Mouse (Mus musculus): ENCODE results near the gene Kirrel. TPM values are rescaled to one million over a fixed set of nuclear protein-coding genes. Genes with fewer than 3 reads are reported as not detected.

Kirrel gene
- polyA plus RNA-seq, 1 experiment from 2014 or later: 6.5 TPM

DNA sequence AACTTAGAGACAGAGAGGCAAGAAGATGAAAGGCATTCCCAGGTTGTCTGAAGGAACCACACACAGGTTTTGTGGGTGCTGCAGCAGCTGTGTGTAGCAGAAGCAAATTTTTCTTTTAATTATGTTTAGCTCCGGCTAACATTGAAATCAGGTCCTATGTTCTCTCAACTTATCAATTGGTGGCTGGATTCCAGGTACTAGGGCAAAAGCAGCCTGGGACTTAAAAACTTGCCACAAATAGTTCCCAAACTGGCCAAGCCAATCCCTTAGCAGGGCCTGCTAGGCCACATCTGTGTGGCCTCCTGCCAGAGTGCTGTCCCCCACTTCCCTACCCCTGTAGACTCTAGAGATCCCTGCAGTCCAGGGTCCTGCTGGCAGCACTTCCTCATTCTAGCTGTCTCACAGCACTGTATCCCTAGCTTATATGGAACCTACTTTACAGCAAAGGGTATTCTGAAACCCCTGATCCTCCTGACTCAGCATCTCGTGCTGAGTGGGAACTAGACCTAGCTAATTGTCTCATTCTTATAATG is 23.2 kb downstream of the Kirrel start:
- Histone ChIP-seq H3K4me1 (replicated peaks) (peaks cover 64% of the 10 kb centered on the region), H3K9me3 (no peaks in the 10 kb centered on the region), H3K36me3 (no peaks in the 10 kb centered on the region), H3K9ac (no peak overlapping the region), H3K4me3 (no peak overlapping the region), H3K4me2 (no peak overlapping the region), H3K27me3 (no peaks in the 10 kb centered on the region), H3K27ac (replicated peaks) (peak overlapping the region; percentile 73)
- no peak for ATAC-seq (ENCODE audit: low FRiP score, low read depth)
- 54% methylated on average over 2 of the region's 2 CpGs for WGBS

DNA sequence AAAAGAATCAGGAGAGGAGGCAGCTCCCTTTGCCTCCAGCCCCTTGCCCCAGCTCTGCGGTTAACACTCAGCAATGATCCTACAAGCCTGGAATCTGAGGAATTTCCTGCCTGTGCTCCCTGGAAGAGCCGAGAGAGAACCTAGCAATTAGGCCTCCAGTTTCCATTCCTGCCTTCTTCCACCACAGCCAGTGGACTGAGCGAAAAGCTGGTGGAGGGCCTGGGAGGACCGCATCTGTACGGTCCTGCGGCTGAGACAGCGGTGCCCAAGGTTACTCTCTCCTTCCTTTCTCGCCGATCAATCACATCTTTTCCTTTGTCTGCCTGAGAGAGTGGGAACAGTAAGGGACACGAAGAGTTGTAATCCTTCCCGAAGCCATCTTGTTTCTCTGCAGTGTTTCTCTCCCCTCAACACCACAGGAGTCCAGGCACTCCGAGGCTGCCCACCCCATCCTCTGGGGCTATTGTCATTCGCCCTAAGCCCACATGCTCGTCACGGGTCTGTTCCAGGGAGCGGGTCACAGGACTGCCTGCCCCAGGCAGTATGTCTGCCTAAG is 23.8 kb downstream of the Kirrel start:
- H3K9ac ChIP-seq: no peak overlapping the region
- H3K9me3 ChIP-seq: no peaks in the 10 kb centered on the region
- 4% methylated on average over 16 of the region's 16 CpGs for WGBS
- H3K4me3 ChIP-seq: no peak overlapping the region
- no peaks in the 10 kb centered on the region for H3K27me3 ChIP-seq
- peaks cover 64% of the 10 kb centered on the region for H3K4me1 ChIP-seq (replicated peaks)
- H3K36me3 ChIP-seq: no peaks in the 10 kb centered on the region
- peak overlapping the region; percentile 7; the same call in 1 of the 2 replicates for H3K4me2 ChIP-seq
- peak; percentile 49; the same call in 1 of the 2 replicates for ATAC-seq (ENCODE audit: low FRiP score, low read depth)
- H3K27ac ChIP-seq (replicated peaks): peak overlapping the region; percentile 73

DNA sequence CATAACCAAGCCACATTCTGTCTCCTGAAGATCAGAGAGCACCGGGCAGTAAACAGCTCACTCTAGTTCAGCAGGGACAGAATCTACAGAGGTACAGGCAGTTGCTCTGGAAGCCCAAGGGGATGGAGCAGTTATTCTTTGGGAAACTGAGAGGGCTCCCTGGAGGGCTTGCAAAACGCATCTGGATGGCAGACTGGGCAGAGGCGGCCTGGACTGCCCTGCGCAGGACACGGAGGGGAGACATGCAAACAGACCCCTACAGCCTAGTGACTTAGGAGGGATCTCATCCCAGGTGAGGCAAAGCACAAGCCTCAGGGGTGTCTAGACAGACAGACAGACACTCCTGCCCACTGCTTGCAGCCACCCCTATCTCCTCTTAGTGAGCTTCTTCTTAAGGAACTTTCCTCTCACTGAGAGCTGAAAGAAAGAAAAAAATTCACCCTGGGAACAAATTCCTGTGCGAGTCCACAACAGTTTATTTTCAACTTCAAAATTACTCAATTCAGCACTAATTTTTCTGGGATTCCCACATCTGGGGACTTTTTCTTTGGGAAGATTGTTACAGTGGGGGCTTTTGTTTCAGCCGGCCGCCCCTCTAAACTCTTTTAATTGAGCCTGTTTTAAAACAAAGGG is 24.4 kb downstream of the Kirrel start:
- no peak for ATAC-seq (ENCODE audit: low FRiP score, low read depth)
- no peaks in the 10 kb centered on the region for H3K9me3 ChIP-seq
- no peaks in the 10 kb centered on the region for H3K27me3 ChIP-seq
- H3K4me2 ChIP-seq: peak overlapping the region; percentile 7; the same call in 1 of the 2 replicates
- no peak overlapping the region for H3K9ac ChIP-seq
- H3K4me3 ChIP-seq: no peak overlapping the region
- H3K4me1 ChIP-seq (replicated peaks): peaks cover 59% of the 10 kb centered on the region
- no peaks in the 10 kb centered on the region for H3K36me3 ChIP-seq
- H3K27ac ChIP-seq (replicated peaks): peak overlapping the region; percentile 73
- WGBS: 17% methylated on average over 8 of the region's 8 CpGs

DNA sequence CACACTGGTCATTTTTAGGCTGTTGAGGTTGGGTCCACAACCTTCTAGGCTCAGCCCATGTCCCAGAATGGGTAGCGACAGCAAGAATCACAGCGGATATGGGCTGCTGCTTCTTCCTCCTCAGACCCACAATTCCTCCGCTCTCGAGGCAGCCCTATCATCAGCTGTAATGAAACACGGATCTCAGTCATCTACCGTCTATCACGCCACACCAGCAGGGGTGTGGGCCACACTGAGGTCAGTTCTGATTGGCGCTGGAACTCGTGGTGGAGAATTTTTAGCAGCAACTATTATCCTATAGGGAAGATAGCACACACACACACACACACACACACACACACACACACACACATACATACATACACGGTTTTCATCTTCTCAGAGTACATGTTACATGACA is 25.1 kb downstream of the Kirrel start:
- 54% methylated on average over 10 of the region's 10 CpGs for WGBS
- no peak overlapping the region for H3K27ac ChIP-seq (replicated peaks)
- no peaks in the 10 kb centered on the region for H3K27me3 ChIP-seq
- no peak overlapping the region for H3K9ac ChIP-seq
- no peaks in the 10 kb centered on the region for H3K36me3 ChIP-seq
- peaks cover 53% of the 10 kb centered on the region for H3K4me1 ChIP-seq (replicated peaks)
- H3K4me3 ChIP-seq: no peak overlapping the region
- ATAC-seq (ENCODE audit: low FRiP score, low read depth): no peak
- H3K9me3 ChIP-seq: no peaks in the 10 kb centered on the region
- H3K4me2 ChIP-seq: no peak overlapping the region

DNA sequence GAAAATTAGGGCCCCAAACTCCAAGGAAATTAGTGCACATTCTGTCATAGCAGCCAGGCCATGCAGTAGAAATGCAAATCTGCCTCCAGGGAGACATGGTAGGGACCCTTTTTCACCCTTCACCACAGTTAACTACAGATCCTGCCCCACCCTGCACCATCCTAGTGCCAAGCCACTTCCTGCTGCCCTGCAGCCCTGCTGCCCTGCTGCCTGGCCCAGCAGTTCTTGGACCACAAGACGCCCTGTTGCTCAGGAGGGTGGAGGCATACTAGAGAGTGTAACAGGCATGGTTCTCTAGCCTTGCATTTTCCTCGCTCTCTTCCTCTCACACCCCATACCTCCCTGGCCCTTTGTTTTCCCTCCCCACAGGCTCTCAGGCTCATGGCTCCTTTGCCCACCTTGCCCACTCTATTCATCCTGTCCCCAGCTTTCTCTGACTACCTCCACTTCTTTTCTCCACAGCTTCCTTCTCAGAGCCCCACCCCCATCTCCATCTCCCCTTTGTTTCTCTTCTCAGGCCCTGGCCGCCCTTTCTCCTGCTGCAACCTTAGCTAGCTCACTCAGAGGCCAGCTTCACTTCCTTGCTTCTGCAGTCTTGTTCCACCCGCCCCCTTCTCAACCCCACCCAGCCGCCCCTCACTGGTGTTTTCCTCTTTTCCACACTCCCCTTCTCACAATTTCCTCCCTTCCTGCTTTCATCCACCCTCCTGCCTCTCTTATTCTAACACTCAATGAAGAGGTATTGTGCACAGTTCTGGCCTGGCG is 29.9 kb downstream of the Kirrel start:
- 51% methylated on average over 6 of the region's 6 CpGs for WGBS
- Histone ChIP-seq H3K36me3 (no peaks in the 10 kb centered on the region), H3K9ac (no peak overlapping the region), H3K4me2 (no peak overlapping the region), H3K4me3 (no peak overlapping the region), H3K9me3 (no peaks in the 10 kb centered on the region), H3K4me1 (replicated peaks) (peaks cover 20% of the 10 kb centered on the region), H3K27me3 (no peaks in the 10 kb centered on the region), H3K27ac (replicated peaks) (no peak overlapping the region)
- ATAC-seq (ENCODE audit: low FRiP score, low read depth): no peak

DNA sequence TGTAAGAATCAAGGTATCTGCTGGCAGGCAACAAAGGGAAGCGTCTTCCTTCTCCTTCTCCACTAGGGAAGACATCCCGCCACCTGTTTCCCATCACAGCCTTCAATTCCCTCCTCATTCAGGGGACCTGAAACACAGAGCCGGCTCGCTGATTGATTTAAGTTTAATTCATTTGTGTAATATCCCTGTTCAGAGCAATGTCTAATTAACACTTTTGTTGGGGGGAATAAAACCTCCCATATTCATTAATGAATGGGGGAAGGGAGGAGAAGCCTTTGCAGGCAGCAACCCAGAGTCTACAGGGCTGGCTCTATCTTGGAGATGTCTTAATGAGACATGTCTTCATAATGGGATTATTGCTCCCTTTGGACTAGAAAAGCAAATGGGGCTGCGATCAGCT is 34.3 kb downstream of the Kirrel start:
- Histone ChIP-seq H3K9me3 (no peaks in the 10 kb centered on the region), H3K27ac (replicated peaks) (no peak overlapping the region), H3K4me1 (replicated peaks) (peaks cover 13% of the 10 kb centered on the region; the same call in 1 of the 2 replicates), H3K36me3 (no peaks in the 10 kb centered on the region), H3K27me3 (no peaks in the 10 kb centered on the region), H3K4me3 (no peak overlapping the region), H3K4me2 (no peak overlapping the region), H3K9ac (no peak overlapping the region)
- ATAC-seq (ENCODE audit: low FRiP score, low read depth): peak; percentile 72
- 59% methylated on average over 5 of the region's 5 CpGs for WGBS

DNA sequence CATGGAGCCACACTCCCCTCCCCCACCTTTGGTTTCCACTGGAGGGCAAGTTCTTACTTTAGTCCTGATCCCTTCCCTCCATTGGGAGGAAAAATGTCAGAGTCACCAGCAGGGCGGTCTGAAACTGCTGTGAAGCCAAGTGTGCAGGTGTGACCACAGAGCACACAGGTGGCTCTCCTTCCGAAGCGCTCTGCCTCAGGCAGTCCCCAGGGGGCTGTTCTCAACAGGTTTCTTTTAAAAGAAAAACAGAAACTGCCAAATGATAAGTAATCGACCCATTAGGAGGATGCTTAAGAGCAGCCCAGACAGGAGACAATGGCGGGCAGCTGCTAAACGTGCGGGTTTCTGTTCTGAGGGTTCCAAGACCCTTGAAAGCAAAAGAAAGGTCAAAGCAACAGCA is 37.8 kb downstream of the Kirrel start:
- Histone ChIP-seq H3K9ac (no peak overlapping the region), H3K9me3 (no peaks in the 10 kb centered on the region), H3K4me1 (replicated peaks) (peaks cover 9% of the 10 kb centered on the region; the same call in 1 of the 2 replicates), H3K4me3 (no peak overlapping the region), H3K36me3 (no peaks in the 10 kb centered on the region), H3K27ac (replicated peaks) (no peak overlapping the region), H3K4me2 (no peak overlapping the region), H3K27me3 (no peaks in the 10 kb centered on the region)
- WGBS: 46% methylated on average over 7 of the region's 7 CpGs
- no peak for ATAC-seq (ENCODE audit: low FRiP score, low read depth)

DNA sequence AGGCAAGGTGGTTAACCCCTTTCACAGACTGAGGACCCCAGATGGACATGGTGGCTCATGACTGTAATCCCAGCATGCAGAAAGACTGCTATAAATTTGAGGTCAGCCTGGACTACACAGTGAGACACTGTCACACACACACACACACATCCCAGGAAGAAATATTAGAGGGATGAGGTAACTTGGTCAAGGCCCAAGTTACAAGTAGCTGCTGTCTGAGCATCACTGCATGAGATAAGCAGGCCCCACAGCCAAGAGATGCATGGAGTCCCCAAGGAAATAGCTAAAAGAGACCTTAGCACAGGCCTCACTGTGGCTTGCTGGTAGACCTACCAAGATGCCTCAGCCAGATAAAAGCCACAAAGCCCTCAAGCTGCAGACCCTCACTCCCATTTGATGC is 39.6 kb downstream of the Kirrel start:
- Histone ChIP-seq H3K4me3 (no peak overlapping the region), H3K27me3 (no peaks in the 10 kb centered on the region), H3K4me1 (replicated peaks) (0 out of 2 replicates have a peak, but pooled peaks cover 10% of the 10 kb centered on the region), H3K9me3 (no peaks in the 10 kb centered on the region), H3K36me3 (no peaks in the 10 kb centered on the region), H3K9ac (no peak overlapping the region), H3K27ac (replicated peaks) (no peak overlapping the region), H3K4me2 (no peak overlapping the region)
- ATAC-seq (ENCODE audit: low FRiP score, low read depth): no peak

DNA sequence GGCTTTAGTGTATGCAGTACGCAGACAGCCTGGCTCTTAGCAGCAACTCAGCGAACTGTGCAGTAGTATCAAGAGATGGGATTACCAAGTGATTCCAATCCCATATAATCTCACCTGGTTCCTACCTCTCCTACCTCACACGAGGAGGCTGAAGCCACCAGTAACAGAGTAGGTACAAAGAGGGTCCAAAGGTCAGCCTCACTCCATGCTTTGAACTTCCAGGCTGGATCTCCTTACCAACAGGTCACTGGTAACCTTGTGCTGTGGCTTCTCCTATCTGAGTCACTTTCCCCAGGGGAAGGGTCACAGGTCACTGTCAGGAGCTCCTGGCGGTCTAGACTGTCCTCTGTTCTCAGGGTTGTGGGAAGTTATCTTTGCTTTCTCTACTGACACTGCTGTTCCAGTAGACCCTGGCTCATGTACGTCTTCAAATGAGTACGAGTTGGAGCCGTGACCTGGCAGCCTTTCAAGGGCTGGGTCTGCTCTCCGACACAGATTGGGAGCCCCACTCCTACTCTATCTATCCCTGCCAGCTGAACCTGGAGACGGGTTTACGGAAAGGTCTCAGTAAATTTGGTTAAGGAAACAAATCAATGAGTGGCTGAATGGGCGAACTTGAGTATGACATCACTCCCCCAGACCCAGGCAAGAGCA is 42.7 kb downstream of the Kirrel start:
- H3K27me3 ChIP-seq: no peaks in the 10 kb centered on the region
- no peak overlapping the region for H3K4me3 ChIP-seq
- 0 out of 2 replicates have a peak, but pooled peaks cover 10% of the 10 kb centered on the region for H3K4me1 ChIP-seq (replicated peaks)
- no peak overlapping the region for H3K9ac ChIP-seq
- no peaks in the 10 kb centered on the region for H3K9me3 ChIP-seq
- WGBS: 75% methylated on average over 11 of the region's 11 CpGs
- H3K27ac ChIP-seq (replicated peaks): no peak overlapping the region
- H3K4me2 ChIP-seq: no peak overlapping the region
- no peak for ATAC-seq (ENCODE audit: low FRiP score, low read depth)
- H3K36me3 ChIP-seq: no peaks in the 10 kb centered on the region

DNA sequence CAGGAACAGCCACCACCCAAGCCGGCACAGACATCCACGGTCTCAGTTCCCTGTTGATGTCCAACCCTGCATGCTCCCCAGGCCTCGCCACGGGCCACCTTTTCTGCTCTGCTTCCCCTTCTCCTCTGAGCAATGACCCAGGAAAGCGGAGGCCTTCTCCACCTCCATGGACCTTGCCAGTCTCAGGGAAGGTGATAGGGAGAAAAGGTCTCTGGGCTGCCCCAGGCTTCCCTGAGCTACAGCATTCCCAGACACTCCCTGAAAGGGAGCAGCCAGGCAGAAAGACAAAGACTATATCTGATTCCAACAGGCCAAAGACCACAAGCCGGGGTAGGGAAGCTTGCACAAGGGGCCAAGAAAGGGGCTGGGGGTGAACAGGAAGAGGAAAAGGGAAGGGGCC is 43.6 kb downstream of the Kirrel start:
- no peak overlapping the region for H3K4me2 ChIP-seq
- H3K9me3 ChIP-seq: no peaks in the 10 kb centered on the region
- no peaks in the 10 kb centered on the region for H3K27me3 ChIP-seq
- no peaks in the 10 kb centered on the region for H3K36me3 ChIP-seq
- H3K4me3 ChIP-seq: no peak overlapping the region
- H3K4me1 ChIP-seq (replicated peaks): 0 out of 2 replicates have a peak, but pooled peaks cover 10% of the 10 kb centered on the region
- 31% methylated on average over 6 of the region's 6 CpGs for WGBS
- no peak overlapping the region for H3K9ac ChIP-seq
- no peak overlapping the region for H3K27ac ChIP-seq (replicated peaks)
- no peak for ATAC-seq (ENCODE audit: low FRiP score, low read depth)

DNA sequence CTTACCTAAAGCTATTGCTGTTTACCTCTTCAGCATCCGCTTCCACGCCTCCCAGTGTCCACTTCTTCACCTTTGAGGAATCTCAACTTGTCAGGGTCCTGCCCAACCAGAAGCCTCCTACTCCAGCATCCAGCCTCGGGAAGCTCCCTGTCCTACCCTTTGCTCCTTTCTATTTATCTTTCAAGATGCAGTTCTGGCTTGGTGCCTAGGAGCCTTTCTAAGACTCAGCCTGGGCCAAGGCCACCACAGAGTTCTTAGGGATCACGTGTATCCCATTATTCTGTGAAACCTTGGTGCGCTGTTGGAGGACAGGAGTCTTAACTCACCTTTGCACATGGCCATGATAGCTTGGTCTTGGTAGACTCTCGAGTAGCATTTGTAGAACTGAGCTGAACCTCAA is 50.8 kb downstream of the Kirrel start:
- Histone ChIP-seq H3K27me3 (no peaks in the 10 kb centered on the region), H3K9me3 (no peaks in the 10 kb centered on the region), H3K27ac (replicated peaks) (no peak overlapping the region), H3K4me2 (no peak overlapping the region), H3K36me3 (no peaks in the 10 kb centered on the region), H3K9ac (no peak overlapping the region), H3K4me3 (no peak overlapping the region), H3K4me1 (replicated peaks) (peaks cover 2% of the 10 kb centered on the region; the same call in 1 of the 2 replicates)
- 85% methylated on average over 6 of the region's 6 CpGs for whole genome bisulfite sequencing
- ATAC-seq (ENCODE audit: low FRiP score, low read depth): no peak

DNA sequence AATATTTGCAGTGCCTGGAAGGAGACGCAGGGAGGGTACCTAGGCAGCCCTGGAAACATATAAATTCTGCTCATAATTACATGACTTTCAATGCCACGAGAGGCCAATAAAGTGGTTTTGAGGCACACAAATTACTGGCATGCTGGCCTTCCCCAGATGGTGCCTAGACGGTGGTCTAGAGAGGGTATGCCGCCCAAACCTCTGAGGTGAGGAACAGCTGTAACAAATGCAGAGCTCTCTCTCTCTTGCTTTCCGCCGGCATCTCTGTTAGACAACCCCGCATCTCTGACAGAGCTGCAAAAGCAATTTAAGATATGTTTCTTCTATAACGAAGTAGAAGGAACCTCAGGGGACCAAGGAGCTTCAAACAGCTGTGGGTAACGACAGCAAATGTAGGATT is 56.3 kb downstream of the Kirrel start:
- Histone ChIP-seq H3K9me3 (no peaks in the 10 kb centered on the region), H3K4me1 (replicated peaks) (peaks cover 18% of the 10 kb centered on the region), H3K9ac (no peak overlapping the region), H3K27ac (replicated peaks) (0 out of 2 replicates have a peak overlapping the region, but pooled peaks have one; percentile 14), H3K36me3 (no peaks in the 10 kb centered on the region), H3K27me3 (no peaks in the 10 kb centered on the region), H3K4me2 (no peak overlapping the region), H3K4me3 (no peak overlapping the region)
- no peak for ATAC-seq (ENCODE audit: low FRiP score, low read depth)
- WGBS: 49% methylated on average over 9 of the region's 9 CpGs
